Mouse (Mus musculus) embryonic facial prominence, embryonic 15.5 days (tissue): ENCODE measurements around the gene Clta. TPM values are rescaled to one million over a fixed set of nuclear protein-coding genes. Genes with fewer than 3 reads are reported as not detected.

Source experiments
- ATAC-seq: fragments of 200-750 bp; cut with Nextera tagmentation; 2 replicates; pipeline ENCODE4 v1.8.0; 2017; ENCODE audit warnings: low read depth, moderate TSS enrichment; ENCODE audit not compliant: insufficient number of reproducible peaks, low FRiP score, low TSS enrichment
- H3K27ac ChIP-seq: fragments of 300-500 bp; sonication (generic); replicated peaks from 2 replicates; pipeline ENCODE4 v1.5.1; 2015; ENCODE audit warnings: mild to moderate bottlenecking, inconsistent platforms
- H3K27me3 ChIP-seq: fragments of 300-500 bp; sonication (generic); 2 replicates; pipeline ENCODE4 v1.6.1; 2015; ENCODE audit warnings: inconsistent platforms
- H3K36me3 ChIP-seq: fragments of 300-500 bp; sonication (generic); 2 replicates; pipeline ENCODE4 v1.6.1; 2015; ENCODE audit warnings: mild to moderate bottlenecking, inconsistent platforms
- H3K4me1 ChIP-seq: fragments of 300-500 bp; sonication (generic); 2 replicates; pipeline ENCODE4 v1.6.1; 2015; ENCODE audit warnings: inconsistent platforms
- H3K4me2 ChIP-seq: fragments of 300-500 bp; sonication (generic); replicated peaks from 2 replicates; pipeline ENCODE4 v1.6.1; 2015; ENCODE audit warnings: mild to moderate bottlenecking, inconsistent platforms
- H3K4me3 ChIP-seq: fragments of 300-500 bp; sonication (generic); replicated peaks from 2 replicates; pipeline ENCODE4 v1.5.1; 2015; ENCODE audit warnings: mild to moderate bottlenecking, inconsistent platforms
- H3K9ac ChIP-seq: fragments of 300-500 bp; sonication (generic); 2 replicates; pipeline ENCODE4 v1.6.1; 2015; ENCODE audit warnings: inconsistent platforms
- H3K9me3 ChIP-seq: fragments of 300-500 bp; sonication (generic); replicated peaks from 2 replicates; pipeline ENCODE4 v1.6.1; 2016; ENCODE audit warnings: inconsistent platforms
- WGBS: fragments of 180-500 bp; shearing (Covaris S2); methylation state at CpG from one replicate; pipeline ENCODE4 v1.1.7; 2015; 5-methylcytosine and 5-hydroxymethylcytosine counted together
- polyA plus RNA-seq: library from polyadenylated mRNA; unstranded; fragments of >200 nt; fragmentation: Nextera tagmentation; extraction: Ambion mirVana; gene quantifications from 2 replicates; pipeline ENCODE4 v1.2.1, GENCODE M21; 2015

The Clta gene
- polyA plus RNA-seq, 1 experiment from 2014 or later = 247 TPM

- H3K9ac ChIP-seq = no peak overlapping the region
- no peak overlapping the region for H3K4me3 ChIP-seq
- no peak for ATAC-seq
- H3K27me3 ChIP-seq = no peaks in the 10 kb centered on the region
- no peak overlapping the region for H3K27ac ChIP-seq
- WGBS = 70% methylated on average over 9 of the region's 9 CpGs
- no peak overlapping the region for H3K4me2 ChIP-seq
- H3K9me3 ChIP-seq = no peaks in the 10 kb centered on the region
- H3K36me3 ChIP-seq = no peaks in the 10 kb centered on the region
- H3K4me1 ChIP-seq = peaks cover 4% of the 10 kb centered on the region; the same call in 1 of the 2 replicates
Observed at GRCm38 (mm10) chr4:44062062-44062461, 57.8 kb downstream of the Clta start.

GRCm38 (mm10) chr4:44062816-44063215 lies 58.6 kb downstream of the Clta start:
- Histone ChIP-seq H3K36me3 (no peaks in the 10 kb centered on the region), H3K4me3 (no peak overlapping the region), H3K4me1 (peaks cover 4% of the 10 kb centered on the region; the same call in 1 of the 2 replicates), H3K4me2 (no peak overlapping the region), H3K27me3 (no peaks in the 10 kb centered on the region), H3K9me3 (no peaks in the 10 kb centered on the region), H3K9ac (no peak overlapping the region), H3K27ac (no peak overlapping the region)
- ATAC-seq = no peak
- whole genome bisulfite sequencing = 89% methylated on average over 14 of the region's 14 CpGs

GRCm38 (mm10) chr4:44065355-44066025 lies 61.2 kb downstream of the Clta start:
- no peak overlapping the region for H3K27ac ChIP-seq
- 0 out of 2 replicates have a peak overlapping the region, but pooled peaks have one; percentile 6 for H3K4me3 ChIP-seq
- no peaks in the 10 kb centered on the region for H3K27me3 ChIP-seq
- ATAC-seq = peak; percentile 34
- H3K4me1 ChIP-seq = peaks cover 4% of the 10 kb centered on the region; the same call in 1 of the 2 replicates
- H3K9ac ChIP-seq = no peak overlapping the region
- WGBS = 28% methylated on average over 16 of the region's 16 CpGs
- H3K36me3 ChIP-seq = no peaks in the 10 kb centered on the region
- no peaks in the 10 kb centered on the region for H3K9me3 ChIP-seq
- peak overlapping the region; percentile 35 for H3K4me2 ChIP-seq

- Histone ChIP-seq H3K27me3 (no peaks in the 10 kb centered on the region), H3K36me3 (no peaks in the 10 kb centered on the region), H3K4me1 (peaks cover 17% of the 10 kb centered on the region), H3K9me3 (no peaks in the 10 kb centered on the region), H3K9ac (no peak overlapping the region), H3K4me3 (no peak overlapping the region), H3K4me2 (no peak overlapping the region), H3K27ac (no peak overlapping the region)
- ATAC-seq = no peak
- WGBS = 84% methylated on average over 6 of the region's 6 CpGs
Observed at GRCm38 (mm10) chr4:44066891-44067290, 62.6 kb downstream of the Clta start.

- Histone ChIP-seq H3K4me1 (peaks cover 22% of the 10 kb centered on the region), H3K27me3 (no peaks in the 10 kb centered on the region), H3K36me3 (no peaks in the 10 kb centered on the region), H3K9ac (no peak overlapping the region), H3K27ac (no peak overlapping the region), H3K9me3 (no peaks in the 10 kb centered on the region), H3K4me2 (no peak overlapping the region), H3K4me3 (no peak overlapping the region)
- no peak for ATAC-seq
- WGBS = 45% methylated on average over 9 of the region's 9 CpGs
Observed at GRCm38 (mm10) chr4:44068736-44069135, 64.5 kb downstream of the Clta start.

- H3K9me3 ChIP-seq = no peaks in the 10 kb centered on the region
- H3K4me3 ChIP-seq = no peak overlapping the region
- no peak overlapping the region for H3K9ac ChIP-seq
- no peaks in the 10 kb centered on the region for H3K27me3 ChIP-seq
- H3K27ac ChIP-seq = no peak overlapping the region
- no peaks in the 10 kb centered on the region for H3K36me3 ChIP-seq
- 95% methylated on average over 4 of the region's 4 CpGs for WGBS
- H3K4me1 ChIP-seq = peaks cover 22% of the 10 kb centered on the region
- ATAC-seq = no peak
- H3K4me2 ChIP-seq = no peak overlapping the region
Observed at GRCm38 (mm10) chr4:44069411-44069810, 65.2 kb downstream of the Clta start.

GRCm38 (mm10) chr4:44070641-44071040 lies 66.4 kb downstream of the Clta start:
- no peaks in the 10 kb centered on the region for H3K9me3 ChIP-seq
- H3K9ac ChIP-seq = no peak overlapping the region
- H3K4me3 ChIP-seq = peak overlapping the region; percentile 92; the same call in 1 of the 2 replicates
- ATAC-seq = no peak
- H3K27me3 ChIP-seq = no peaks in the 10 kb centered on the region
- H3K4me2 ChIP-seq = peak overlapping the region; percentile 84; the same call in 1 of the 2 replicates
- H3K36me3 ChIP-seq = no peaks in the 10 kb centered on the region
- WGBS = 75% methylated on average over 4 of the region's 4 CpGs
- H3K27ac ChIP-seq = no peak overlapping the region
- H3K4me1 ChIP-seq = peaks cover 18% of the 10 kb centered on the region

GRCm38 (mm10) chr4:44071741-44072145 lies 67.5 kb downstream of the Clta start:
- peaks cover 18% of the 10 kb centered on the region for H3K4me1 ChIP-seq
- H3K9ac ChIP-seq = peak overlapping the region; percentile 70
- H3K27me3 ChIP-seq = no peaks in the 10 kb centered on the region
- no peaks in the 10 kb centered on the region for H3K9me3 ChIP-seq
- ATAC-seq = no peak
- peak overlapping the region; percentile 92 for H3K4me3 ChIP-seq
- 9% methylated on average over 11 of the region's 11 CpGs for WGBS
- H3K36me3 ChIP-seq = no peaks in the 10 kb centered on the region
- H3K4me2 ChIP-seq = peak overlapping the region; percentile 84
- H3K27ac ChIP-seq = peak overlapping the region; percentile 78; the same call in 1 of the 2 replicates

GRCm38 (mm10) chr4:44072146-44072872 lies 68.1 kb downstream of the Clta start:
- under 1% methylated on average over 70 of the region's 70 CpGs for WGBS
- peak overlapping the region; percentile 70 for H3K9ac ChIP-seq
- no peaks in the 10 kb centered on the region for H3K9me3 ChIP-seq

GRCm38 (mm10) chr4:44072873-44073441 lies 68.7 kb downstream of the Clta start:
- peaks cover 18% of the 10 kb centered on the region for H3K4me1 ChIP-seq
- peak overlapping the region; percentile 92 for H3K4me3 ChIP-seq
- H3K9ac ChIP-seq = peak overlapping the region; percentile 70
- no peaks in the 10 kb centered on the region for H3K36me3 ChIP-seq
- WGBS = 10% methylated on average over 9 of the region's 9 CpGs
- ATAC-seq = peak; percentile 71
- peak overlapping the region; percentile 77 for H3K27ac ChIP-seq
- H3K9me3 ChIP-seq = no peaks in the 10 kb centered on the region
- peak overlapping the region; percentile 84 for H3K4me2 ChIP-seq
- H3K27me3 ChIP-seq = no peaks in the 10 kb centered on the region

More at GRCm38 (mm10) chr4:44072146-44072872, 68.1 kb downstream of the Clta start:
- Histone ChIP-seq H3K27me3 (no peaks in the 10 kb centered on the region), H3K4me2 (peak overlapping the region; percentile 84), H3K36me3 (no peaks in the 10 kb centered on the region), H3K4me1 (peaks cover 18% of the 10 kb centered on the region), H3K4me3 (peak overlapping the region; percentile 92), H3K27ac (peak overlapping the region; percentile 78)
- peak; percentile 95 for ATAC-seq

- Histone ChIP-seq H3K9ac (no peak overlapping the region), H3K27me3 (no peaks in the 10 kb centered on the region), H3K4me2 (no peak overlapping the region), H3K27ac (no peak overlapping the region), H3K9me3 (no peaks in the 10 kb centered on the region), H3K36me3 (no peaks in the 10 kb centered on the region), H3K4me1 (peaks cover 18% of the 10 kb centered on the region), H3K4me3 (no peak overlapping the region)
- no peak for ATAC-seq
- WGBS = 78% methylated on average over 3 of the region's 3 CpGs
Observed at GRCm38 (mm10) chr4:44073799-44074198, 69.5 kb downstream of the Clta start.
